Mouse (Mus musculus) CH12.LX (cell line): ENCODE data around the gene Map2k5. TPM values are rescaled to one million over a fixed set of nuclear protein-coding genes. Genes with fewer than 3 reads are reported as not detected.

Experiments
- DNase-seq: peaks from one replicate; pipeline ENCODE4 v3.0.0-alpha.2; 2013; ENCODE audit errors: extremely low read depth
- H3K27ac ChIP-seq: 2 replicates; pipeline ENCODE4 v1.5.1; 2012; ENCODE audit warnings: low read depth, mild to moderate bottlenecking, control low read depth, moderate library complexity; ENCODE audit not compliant: insufficient read depth
- H3K27me3 ChIP-seq: replicated peaks from 2 replicates; pipeline ENCODE3; 2012; ENCODE audit warnings: inconsistent platforms
- H3K36me3 ChIP-seq, 2 experiments: replicated peaks in 1 of 2; 2 replicates each; pipeline versions ENCODE3 to v1.6.1; 2012; ENCODE audit warnings: inconsistent platforms in 1 of 2, low read length in 1 of 2, mild to moderate bottlenecking in 1 of 2, mixed read lengths in 1 of 2, moderate library complexity in 1 of 2; ENCODE audit not compliant: control insufficient read depth in 1 of 2, insufficient read depth in 1 of 2
- H3K4me1 ChIP-seq, 2 experiments: 2 replicates each; pipeline ENCODE4 v1.6.1; 2012; ENCODE audit warnings: inconsistent platforms in 1 of 2, moderate library complexity in 1 of 2; ENCODE audit not compliant: insufficient read depth in 2 of 2, control insufficient read depth in 1 of 2
- H3K4me2 ChIP-seq: 2 replicates; pipeline ENCODE4 v1.6.1; 2012; ENCODE audit warnings: low read depth, mild to moderate bottlenecking, control low read depth; ENCODE audit not compliant: poor library complexity, insufficient read depth, severe bottlenecking
- H3K4me3 ChIP-seq, 3 experiments: fragments of 150-350 bp in 1 of 3; sonication (generic) in 1 of 3; replicated peaks in 1 of 3; 2 replicates each; pipeline versions ENCODE3 to v1.5.1; 2011 to 2012; ENCODE audit warnings: low read depth in 2 of 3, low read length in 2 of 3, mild to moderate bottlenecking in 2 of 3, moderate library complexity in 2 of 3, control low read depth in 1 of 3, improper control_type of control experiment in 1 of 3, inconsistent platforms in 1 of 3, mixed read lengths in 1 of 3; ENCODE audit not compliant: poor library complexity in 1 of 3
- H3K79me2 ChIP-seq: replicated peaks from 2 replicates; pipeline ENCODE4 v1.6.1; 2012; ENCODE audit warnings: mild to moderate bottlenecking, moderate library complexity; ENCODE audit not compliant: control insufficient read depth, poor library complexity, insufficient read depth, severe bottlenecking; ENCODE audit errors: extremely low read depth
- H3K9ac ChIP-seq: 2 replicates; pipeline ENCODE4 v1.6.1; 2012; ENCODE audit warnings: low read depth, mild to moderate bottlenecking, control low read depth, moderate library complexity; ENCODE audit not compliant: insufficient read depth
- H3K9me3 ChIP-seq: replicated peaks from 2 replicates; pipeline ENCODE3; 2012; ENCODE audit warnings: low read length, inconsistent platforms, mixed read lengths
- CHD2 ChIP-seq: IDR thresholded peaks from 2 replicates; pipeline ENCODE4 v1.6.1; 2011; ENCODE audit warnings: low read length, improper control_type of control experiment
- CTCF ChIP-seq, 2 experiments: IDR thresholded peaks in 1 of 2; conservative IDR thresholded peaks in 1 of 2; 2 replicates each; pipeline ENCODE4 v1.5.1; 2011 to 2012; ENCODE audit warnings: low read depth in 2 of 2, low read length in 2 of 2, improper control_type of control experiment in 1 of 2, inconsistent platforms in 1 of 2, mild to moderate bottlenecking in 1 of 2, moderate library complexity in 1 of 2
- ELF1 ChIP-seq: IDR thresholded peaks from 2 replicates; pipeline ENCODE4 v1.6.1; 2014; ENCODE audit warnings: low read depth, mild to moderate bottlenecking, inconsistent platforms, low read length, improper control_type of control experiment
- EP300 ChIP-seq: IDR thresholded peaks from 2 replicates; pipeline ENCODE4 v1.6.1; 2011; ENCODE audit warnings: low read length, improper control_type of control experiment
- IRF4 ChIP-seq: IDR thresholded peaks from 2 replicates; pipeline ENCODE4 v1.6.1; 2014; ENCODE audit warnings: low read depth, mild to moderate bottlenecking, inconsistent platforms, low read length, improper control_type of control experiment
- JUND ChIP-seq: conservative IDR thresholded peaks from 2 replicates; pipeline ENCODE4 v1.6.1; 2011; ENCODE audit warnings: low read depth, low read length, improper control_type of control experiment
- KAT2A ChIP-seq: IDR thresholded peaks from 2 replicates; pipeline ENCODE4 v1.6.1; 2012; ENCODE audit warnings: low read length, improper control_type of control experiment, inconsistent platforms; ENCODE audit not compliant: insufficient replicate concordance
- MAFK ChIP-seq: IDR thresholded peaks from 2 replicates; pipeline ENCODE4 v1.6.1; 2011; ENCODE audit warnings: low read length, improper control_type of control experiment; ENCODE audit not compliant: insufficient replicate concordance
- MXI1 ChIP-seq: IDR thresholded peaks from 2 replicates; pipeline ENCODE4 v1.6.1; 2011; ENCODE audit warnings: mild to moderate bottlenecking, low read depth, low read length, improper control_type of control experiment
- NELFE ChIP-seq: IDR thresholded peaks from 2 replicates; pipeline ENCODE4 v1.6.1; 2011; ENCODE audit warnings: low read depth, low read length, improper control_type of control experiment
- POLR2A ChIP-seq: IDR thresholded peaks from 2 replicates; pipeline ENCODE4 v1.6.1; 2011; ENCODE audit warnings: low read depth, mild to moderate bottlenecking, improper control_type of control experiment, low read length
- RAD21 ChIP-seq: IDR thresholded peaks from 2 replicates; pipeline ENCODE4 v1.6.1; 2011; ENCODE audit warnings: low read depth, mild to moderate bottlenecking, low read length, improper control_type of control experiment, moderate library complexity
- TCF12 ChIP-seq: IDR thresholded peaks from 2 replicates; pipeline ENCODE4 v1.6.1; 2014; ENCODE audit warnings: low read depth, mild to moderate bottlenecking, inconsistent platforms, low read length, improper control_type of control experiment
- UBTF ChIP-seq: IDR thresholded peaks from 2 replicates; pipeline ENCODE4 v1.6.1; 2012; ENCODE audit warnings: low read depth, mild to moderate bottlenecking, inconsistent platforms, low read length, improper control_type of control experiment, moderate library complexity
- USF1 ChIP-seq: IDR thresholded peaks from 2 replicates; pipeline ENCODE4 v1.6.1; 2014; ENCODE audit warnings: low read depth, mild to moderate bottlenecking, inconsistent platforms, low read length, improper control_type of control experiment
- ZC3H11A ChIP-seq: IDR thresholded peaks from 2 replicates; pipeline ENCODE4 v1.6.1; 2012; ENCODE audit warnings: low read depth, mild to moderate bottlenecking, inconsistent platforms, low read length, improper control_type of control experiment
- ZMIZ1 ChIP-seq: IDR thresholded peaks from 2 replicates; pipeline ENCODE4 v1.6.1; 2012; ENCODE audit warnings: low read depth, mild to moderate bottlenecking, inconsistent platforms, low read length, improper control_type of control experiment
- ZNF384 ChIP-seq: IDR thresholded peaks from 2 replicates; pipeline ENCODE4 v1.6.1; 2012; ENCODE audit warnings: low read depth, low read length, improper control_type of control experiment, inconsistent platforms
- dilution Hi-C: fragments of 300-500 bp; cut with MboI; formaldehyde crosslinking; loops from 2 replicates; pipeline ENCODE4 v1.14.3; 2020; ENCODE audit warnings: low sequenced_read_pairs; ENCODE audit not compliant: extremely low pct_unique_long_range_greater_than_20kb, extremely low pct_ligation_motif_present
- in situ Hi-C: fragments of 300-500 bp; cut with MboI; formaldehyde crosslinking; loops from 3 replicates; pipeline ENCODE4 v1.14.3; 2019; ENCODE audit warnings: low sequenced_read_pairs, low pct_ligation_motif_present, low pct_unique_long_range_greater_than_20kb, mixed read lengths
- polyA plus RNA-seq: library from polyadenylated mRNA; unstranded; fragments of >175 nt; gene quantifications from 2 replicates; pipeline ENCODE4 v1.2.1, GENCODE M21; 2012; ENCODE audit warnings: low read depth; ENCODE audit not compliant: insufficient read length
- total RNA-seq, 2 experiments: library from RNA; depleted of rRNA; stranded (reverse); fragments of 300-350 nt in 1 of 2; fragments of >200 nt in 1 of 2; gene quantifications; 2 replicates each; pipeline ENCODE4 v1.2.3; 2012 to 2014

Map2k5 gene
- total and polyA plus RNA-seq, 3 experiments: 10.8 to 22.6 (median 11.2) TPM

DNA sequence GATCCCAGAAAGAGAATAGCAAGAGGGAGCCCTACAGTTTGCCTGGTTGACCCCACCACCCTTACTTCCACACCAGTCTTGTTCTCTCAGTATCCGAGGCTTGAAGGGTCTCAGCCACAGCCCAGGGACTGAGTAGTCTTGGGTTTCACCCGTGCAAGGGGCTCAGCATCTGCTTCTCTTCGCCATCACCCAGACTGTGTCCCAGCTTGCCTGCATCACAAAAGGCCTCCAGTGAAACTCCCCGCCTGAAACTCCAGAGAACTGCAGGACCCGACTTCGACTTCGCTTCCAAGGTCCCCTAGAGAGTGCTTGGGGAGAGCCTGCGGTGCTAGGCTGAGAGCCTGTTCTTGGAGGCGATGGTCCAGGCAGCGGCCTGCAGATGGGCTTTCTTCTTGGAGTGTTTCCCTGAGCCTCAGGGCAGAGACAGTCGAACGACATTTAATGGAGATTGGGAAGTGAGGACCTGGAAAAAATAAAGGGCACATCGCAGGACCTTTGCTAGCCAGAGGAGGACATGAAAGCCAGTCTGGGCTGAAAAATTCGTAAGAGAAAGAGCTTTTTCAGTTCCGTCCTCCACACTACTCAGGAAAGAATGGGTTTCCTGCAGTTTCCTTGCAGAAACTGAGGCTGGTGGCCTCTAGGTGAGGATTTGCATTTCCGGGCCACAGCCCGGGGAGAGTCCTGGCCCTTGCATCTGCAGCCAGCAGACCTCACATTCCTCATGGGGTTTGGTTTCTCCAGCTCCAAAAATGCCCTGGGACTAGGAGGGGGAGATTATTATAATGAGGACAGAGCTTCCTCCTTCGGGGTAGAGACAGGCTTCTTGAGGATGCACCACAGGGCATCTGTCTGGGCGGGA, 240.7 kb downstream of the Map2k5 start:
- peak overlapping the region in 1 of 3 experiments; percentile 13 for H3K4me3 ChIP-seq
- H3K4me2 ChIP-seq: peak overlapping the region; percentile 64
- DNase-seq: peak; percentile 23
- no peaks in the 10 kb centered on the region for H3K79me2 ChIP-seq
- peaks cover 5% of the 10 kb centered on the region for H3K9me3 ChIP-seq
- TF ChIP-seq NELFE (no peak), IRF4 (peak; percentile 43; the same call in 1 of the 2 replicates), ELF1 (peak; percentile 40; the same call in 1 of the 2 replicates), CHD2 (no peak), KAT2A (0 out of 2 replicates have a peak, but pooled peaks have one; percentile 20)
- in situ Hi-C loops (loop anchor here (10.0 kb wide), 3 partner anchors 328 to 708 kb away; no protein-coding TSS in a partner anchor), dilution Hi-C loops (no loop called here)
- H3K36me3 ChIP-seq: no peaks in the 10 kb centered on the region
- peaks cover 1 to 40% of the 10 kb centered on the region in 2 experiments; a peak in 2 of 4 replicates for H3K4me1 ChIP-seq
- no peak overlapping the region for H3K27ac ChIP-seq
- H3K27me3 ChIP-seq: peaks cover 20% of the 10 kb centered on the region
- no peak overlapping the region for H3K9ac ChIP-seq

DNA sequence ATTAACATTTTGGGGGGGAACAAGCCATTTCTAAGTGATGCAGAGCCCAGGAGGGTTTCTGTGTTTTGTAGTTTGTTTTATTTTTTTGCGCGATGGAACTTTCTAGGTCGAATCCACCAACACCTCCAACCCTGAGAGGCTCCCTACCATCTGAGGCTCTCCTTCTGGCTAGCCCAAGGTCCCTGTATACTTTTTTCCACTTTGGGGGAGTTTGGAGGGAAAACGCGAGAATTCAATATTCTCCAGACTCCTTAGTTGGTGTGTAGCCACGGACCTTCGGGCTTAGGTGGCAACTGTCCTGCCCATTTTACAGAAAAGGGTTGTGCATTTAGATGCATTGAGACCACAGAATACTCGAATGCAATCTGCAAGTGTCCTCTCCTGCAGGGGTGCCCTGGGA, 241.5 kb downstream of the Map2k5 start:
- peaks cover 3 to 46% of the 10 kb centered on the region in 2 experiments; a peak in 2 of 4 replicates for H3K4me1 ChIP-seq

More for the DNA sequence above, 241.5 kb downstream of the Map2k5 start:
- Histone ChIP-seq H3K9me3 (no peaks in the 10 kb centered on the region), H3K4me3 (no peak overlapping the region), H3K9ac (no peak overlapping the region), H3K36me3 (no peaks in the 10 kb centered on the region), H3K79me2 (no peaks in the 10 kb centered on the region), H3K4me2 (peak overlapping the region; percentile 34), H3K27me3 (peaks cover 20% of the 10 kb centered on the region), H3K27ac (no peak overlapping the region)
- dilution Hi-C loops: no loop called here
- in situ Hi-C loops: loop anchor here (10.0 kb wide), 3 partner anchors 329 to 709 kb away; no protein-coding TSS in a partner anchor
- DNase-seq: no peak
- TF ChIP-seq POLR2A: no peak
- no peak for TF ChIP-seq TCF12
- TF ChIP-seq ZMIZ1: no peak
- TF ChIP-seq NELFE: no peak
- TF ChIP-seq EP300: no peak
- TF ChIP-seq CTCF (conservative IDR thresholded peaks at IDR 0.05 in 1 of 2, IDR thresholded peaks at IDR 0.05 in 1 of 2; ENCODE audit: low read depth in 2 of 2, low read length in 2 of 2): no peak
- no peak for TF ChIP-seq MAFK
- TF ChIP-seq ELF1: no peak
- no peak for TF ChIP-seq MXI1
- no peak for TF ChIP-seq USF1
- TF ChIP-seq JUND: no peak
- TF ChIP-seq ZNF384: no peak
- TF ChIP-seq RAD21: no peak
- TF ChIP-seq UBTF: no peak
- TF ChIP-seq ZC3H11A: no peak
